Mouse (Mus musculus) neural tube, embryonic 12.5 days (tissue): ENCODE data around the gene Kcnab1. TPM values are rescaled to one million over a fixed set of nuclear protein-coding genes. Genes with fewer than 3 reads are reported as not detected.

ENCODE experiments used
- ATAC-seq: fragments of 200-750 bp; cut with Nextera tagmentation; 2 replicates; pipeline ENCODE4 v1.8.0; 2017; ENCODE audit warnings: low read depth, mild to moderate bottlenecking, moderate TSS enrichment, moderate library complexity; ENCODE audit not compliant: low FRiP score
- H3K27ac ChIP-seq: fragments of 300-500 bp; sonication (generic); 2 replicates; pipeline ENCODE4 v1.5.1; 2016
- H3K27me3 ChIP-seq: fragments of 300-500 bp; sonication (generic); replicated peaks from 2 replicates; pipeline ENCODE4 v1.6.1; 2016; ENCODE audit warnings: mild to moderate bottlenecking
- H3K36me3 ChIP-seq: fragments of 300-500 bp; sonication (generic); 2 replicates; pipeline ENCODE4 v1.6.1; 2016; ENCODE audit warnings: mild to moderate bottlenecking
- H3K4me1 ChIP-seq: fragments of 300-500 bp; sonication (generic); 2 replicates; pipeline ENCODE4 v1.6.1; 2016
- H3K4me2 ChIP-seq: fragments of 300-500 bp; sonication (generic); replicated peaks from 2 replicates; pipeline ENCODE4 v1.6.1; 2016; ENCODE audit warnings: mild to moderate bottlenecking
- H3K4me3 ChIP-seq: fragments of 300-500 bp; sonication (generic); 2 replicates; pipeline ENCODE4 v1.5.1; 2016
- H3K9ac ChIP-seq: fragments of 300-500 bp; sonication (generic); 2 replicates; pipeline ENCODE4 v1.6.1; 2016; ENCODE audit warnings: mild to moderate bottlenecking
- H3K9me3 ChIP-seq: fragments of 300-500 bp; sonication (generic); 2 replicates; pipeline ENCODE4 v1.6.1; 2016; ENCODE audit warnings: mild to moderate bottlenecking
- WGBS: fragments of 180-500 bp; shearing (Covaris S2); methylation state at CpG from one replicate; pipeline ENCODE4 v1.1.7; 2016; 5-methylcytosine and 5-hydroxymethylcytosine counted together
- polyA plus RNA-seq: library from polyadenylated mRNA; unstranded; fragments of >200 nt; fragmentation: Nextera tagmentation; extraction: Ambion mirVana; gene quantifications from 2 replicates; pipeline ENCODE4 v1.2.1, GENCODE M21; 2016

Kcnab1 gene
- polyA plus RNA-seq, 1 experiment from 2014 or later, result 14.7 TPM

DNA sequence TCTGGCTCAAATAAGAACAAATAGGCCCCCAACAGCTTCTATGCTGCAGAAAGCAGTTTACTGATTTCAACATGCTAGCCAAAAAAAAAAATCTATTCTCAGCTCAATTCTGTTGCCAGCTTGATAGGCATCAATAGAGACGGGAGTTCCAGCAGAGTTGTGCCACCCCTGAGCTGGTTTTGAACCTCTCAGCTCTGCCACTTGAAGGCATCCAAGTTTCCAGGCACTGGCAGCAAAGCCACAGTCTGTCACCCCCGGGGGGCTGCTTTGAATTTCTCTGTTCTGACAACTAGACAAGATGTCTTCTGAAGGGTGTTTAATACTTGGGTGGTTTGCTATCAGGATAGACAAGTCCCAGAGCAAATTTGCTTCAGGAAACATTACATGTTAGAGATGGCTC lies 104.5 kb downstream of the Kcnab1 start:
- H3K36me3 ChIP-seq, result no peaks in the 10 kb centered on the region
- no peaks in the 10 kb centered on the region for H3K27me3 ChIP-seq
- WGBS, result 81% methylated on average over 2 of the region's 2 CpGs
- H3K27ac ChIP-seq, result no peak overlapping the region
- no peak for ATAC-seq
- H3K9me3 ChIP-seq, result no peaks in the 10 kb centered on the region
- no peak overlapping the region for H3K9ac ChIP-seq
- H3K4me1 ChIP-seq, result no peaks in the 10 kb centered on the region
- no peak overlapping the region for H3K4me3 ChIP-seq
- H3K4me2 ChIP-seq, result no peak overlapping the region

GRCm38 (mm10) chr3:65214635-65215034 lies 105.5 kb downstream of the Kcnab1 start:
- no peaks in the 10 kb centered on the region for H3K27me3 ChIP-seq
- H3K4me1 ChIP-seq, result no peaks in the 10 kb centered on the region
- no peak overlapping the region for H3K4me3 ChIP-seq
- ATAC-seq, result no peak
- WGBS, result 88% methylated on average over 2 of the region's 2 CpGs
- H3K9ac ChIP-seq, result no peak overlapping the region
- H3K36me3 ChIP-seq, result no peaks in the 10 kb centered on the region
- H3K9me3 ChIP-seq, result no peaks in the 10 kb centered on the region
- H3K27ac ChIP-seq, result no peak overlapping the region
- no peak overlapping the region for H3K4me2 ChIP-seq

- Histone ChIP-seq H3K27me3 (no peaks in the 10 kb centered on the region), H3K4me3 (no peak overlapping the region), H3K9me3 (no peaks in the 10 kb centered on the region), H3K36me3 (no peaks in the 10 kb centered on the region), H3K4me1 (no peaks in the 10 kb centered on the region), H3K27ac (no peak overlapping the region), H3K4me2 (no peak overlapping the region), H3K9ac (no peak overlapping the region)
- 88% methylated on average over 7 of the region's 7 CpGs for WGBS
- no peak for ATAC-seq
Observed at GRCm38 (mm10) chr3:65217673-65218579, 108.7 kb downstream of the Kcnab1 start.

- no peak overlapping the region for H3K4me3 ChIP-seq
- H3K27me3 ChIP-seq, result no peaks in the 10 kb centered on the region
- no peak overlapping the region for H3K4me2 ChIP-seq
- no peaks in the 10 kb centered on the region for H3K9me3 ChIP-seq
- H3K9ac ChIP-seq, result no peak overlapping the region
- 0 out of 2 replicates have a peak, but pooled peaks have one; percentile 56 for ATAC-seq
- H3K4me1 ChIP-seq, result no peaks in the 10 kb centered on the region
- H3K27ac ChIP-seq, result no peak overlapping the region
- no peaks in the 10 kb centered on the region for H3K36me3 ChIP-seq
Observed at GRCm38 (mm10) chr3:65220287-65220686, 111.1 kb downstream of the Kcnab1 start.

DNA sequence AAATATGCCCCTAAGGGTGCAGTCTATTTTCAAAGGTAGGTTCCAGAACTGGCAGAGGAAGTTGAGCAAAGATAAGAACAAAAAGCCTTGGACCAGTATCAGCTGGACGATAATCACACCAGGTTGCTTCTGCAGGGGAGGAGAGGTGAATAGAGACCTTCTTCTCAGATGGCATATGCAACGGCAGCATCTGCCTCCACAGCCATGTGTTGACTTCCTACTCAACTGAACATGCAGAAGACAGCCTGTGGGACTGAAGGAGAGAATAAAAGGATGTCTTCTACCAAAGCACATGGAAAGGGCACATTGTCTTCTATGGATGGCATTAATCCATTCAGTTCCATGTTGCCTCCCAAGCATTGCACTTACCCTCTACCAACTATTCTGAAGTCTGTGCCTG lies 114.5 kb downstream of the Kcnab1 start:
- H3K4me1 ChIP-seq, result no peaks in the 10 kb centered on the region
- WGBS, result 86% methylated on average over 2 of the region's 2 CpGs
- no peak overlapping the region for H3K4me2 ChIP-seq
- no peaks in the 10 kb centered on the region for H3K36me3 ChIP-seq
- H3K9ac ChIP-seq, result no peak overlapping the region
- no peak overlapping the region for H3K27ac ChIP-seq
- ATAC-seq, result no peak
- no peak overlapping the region for H3K4me3 ChIP-seq
- H3K9me3 ChIP-seq, result no peaks in the 10 kb centered on the region
- no peaks in the 10 kb centered on the region for H3K27me3 ChIP-seq

DNA sequence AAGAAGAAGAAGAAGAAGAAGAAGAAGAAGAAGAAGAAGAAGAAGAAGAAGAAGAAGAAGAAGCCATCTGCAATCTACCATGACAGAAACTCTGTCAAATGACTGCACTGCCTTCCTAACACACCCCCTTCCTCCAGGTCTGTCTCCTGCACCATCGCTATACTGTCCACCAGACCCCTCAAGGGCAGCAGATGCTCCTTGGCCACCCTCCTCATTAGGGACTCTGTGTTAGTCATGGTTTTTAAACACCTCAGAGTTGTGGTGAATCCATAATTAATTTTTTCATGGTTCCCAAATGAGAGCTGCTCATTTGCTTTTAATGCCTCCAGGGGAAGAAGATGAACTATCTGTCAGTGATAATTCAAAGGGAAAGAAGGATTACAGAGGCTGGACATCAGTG lies 121.8 kb downstream of the Kcnab1 start:
- H3K36me3 ChIP-seq, result no peaks in the 10 kb centered on the region

DNA sequence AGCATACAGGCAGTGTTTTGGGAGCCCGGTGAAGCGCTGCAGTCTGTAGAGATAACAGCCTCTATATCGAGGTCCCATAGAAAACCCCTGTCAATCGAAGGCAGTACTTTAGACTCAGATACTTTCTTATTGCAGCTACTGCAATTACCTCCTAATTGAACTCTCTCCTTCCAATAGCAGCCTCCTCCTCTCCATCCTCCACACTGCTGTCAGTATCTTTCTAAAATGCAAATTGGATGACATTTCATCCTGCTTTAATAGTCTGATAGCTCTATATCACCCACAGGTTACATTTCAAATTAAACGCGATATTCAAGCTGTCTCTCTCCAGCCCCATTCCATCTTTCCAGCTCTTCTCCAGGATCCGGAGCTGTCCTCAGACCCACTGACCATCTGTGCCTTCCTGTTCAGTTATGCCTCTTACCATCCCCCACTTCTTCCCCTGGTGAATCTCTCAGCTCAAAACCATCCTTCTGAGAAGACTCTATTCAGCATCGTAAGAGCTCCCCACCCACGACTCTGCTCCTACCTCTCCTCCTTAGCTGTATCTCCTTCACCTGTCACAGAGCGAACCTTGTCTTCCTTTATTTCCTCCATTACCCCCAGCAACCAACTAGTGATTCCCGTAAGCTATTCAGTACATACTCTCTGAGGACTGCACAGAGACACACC lies 122.4 kb downstream of the Kcnab1 start:
- H3K36me3 ChIP-seq, result no peaks in the 10 kb centered on the region

More for the DNA sequence above, 121.8 kb downstream of the Kcnab1 start:
- WGBS, result 48% methylated on average over 1 of the region's 1 CpGs
- Histone ChIP-seq H3K4me1 (no peaks in the 10 kb centered on the region), H3K27me3 (no peaks in the 10 kb centered on the region), H3K9me3 (0 out of 2 replicates have a peak, but pooled peaks cover 3% of the 10 kb centered on the region), H3K9ac (no peak overlapping the region), H3K4me2 (no peak overlapping the region), H3K4me3 (no peak overlapping the region), H3K27ac (no peak overlapping the region)
- no peak for ATAC-seq

DNA sequence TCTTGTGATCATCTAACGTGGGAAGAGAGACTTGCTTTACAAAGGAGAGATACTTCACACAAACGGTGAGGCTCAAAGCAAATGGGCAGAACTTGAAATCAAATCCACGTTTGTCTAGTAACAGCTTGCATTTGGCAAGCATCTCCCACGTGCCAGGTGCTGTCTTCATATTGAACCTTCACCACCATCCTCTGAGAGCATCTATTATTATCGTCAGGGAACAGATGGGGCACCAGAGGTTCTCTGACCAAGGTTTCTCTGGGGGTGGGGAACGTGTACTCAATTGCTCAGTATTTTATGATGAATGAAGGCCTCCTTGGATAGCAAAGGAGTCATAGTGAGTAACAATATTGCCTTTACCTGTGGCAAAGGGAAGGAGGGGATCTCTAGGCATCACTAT lies 139.8 kb downstream of the Kcnab1 start:
- no peak overlapping the region for H3K27ac ChIP-seq
- no peak overlapping the region for H3K4me2 ChIP-seq
- 66% methylated on average over 6 of the region's 6 CpGs for WGBS
- no peak overlapping the region for H3K4me3 ChIP-seq
- no peaks in the 10 kb centered on the region for H3K27me3 ChIP-seq
- no peak overlapping the region for H3K9ac ChIP-seq
- ATAC-seq, result no peak
- H3K4me1 ChIP-seq, result no peaks in the 10 kb centered on the region
- no peaks in the 10 kb centered on the region for H3K9me3 ChIP-seq
- no peaks in the 10 kb centered on the region for H3K36me3 ChIP-seq

More for the DNA sequence above, 122.4 kb downstream of the Kcnab1 start:
- H3K4me3 ChIP-seq, result no peak overlapping the region
- ATAC-seq, result 0 out of 2 replicates have a peak, but pooled peaks have one; percentile 53
- H3K9ac ChIP-seq, result no peak overlapping the region
- peaks cover 6% of the 10 kb centered on the region; the same call in 1 of the 2 replicates for H3K9me3 ChIP-seq
- no peaks in the 10 kb centered on the region for H3K4me1 ChIP-seq
- 84% methylated on average over 11 of the region's 11 CpGs for WGBS
- H3K27ac ChIP-seq, result no peak overlapping the region
- no peaks in the 10 kb centered on the region for H3K27me3 ChIP-seq
- H3K4me2 ChIP-seq, result no peak overlapping the region

DNA sequence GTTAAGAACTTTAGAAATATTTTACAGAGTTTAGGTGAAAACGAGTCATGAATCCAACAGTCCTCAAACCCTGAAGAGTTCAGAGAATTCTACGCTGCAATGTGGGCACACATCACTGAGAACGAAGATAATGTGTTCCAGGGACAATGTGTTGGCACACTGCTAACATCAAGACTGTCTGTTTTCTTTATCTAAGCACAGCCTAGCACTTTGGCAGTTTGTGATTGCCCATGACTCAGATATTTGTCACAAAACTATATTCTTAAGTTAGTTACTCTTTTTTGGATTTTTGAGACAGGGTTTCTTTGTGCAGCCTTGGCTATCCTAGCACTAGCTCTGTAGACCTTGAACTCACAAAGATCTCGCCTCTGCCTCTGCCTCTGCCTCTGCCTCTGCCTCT lies 151.3 kb downstream of the Kcnab1 start:
- H3K4me1 ChIP-seq, result no peaks in the 10 kb centered on the region
- 94% methylated on average over 4 of the region's 4 CpGs for WGBS
- H3K36me3 ChIP-seq, result no peaks in the 10 kb centered on the region
- H3K27me3 ChIP-seq, result no peaks in the 10 kb centered on the region
- no peak overlapping the region for H3K4me2 ChIP-seq
- no peak overlapping the region for H3K9ac ChIP-seq
- H3K27ac ChIP-seq, result no peak overlapping the region
- no peak for ATAC-seq
- no peaks in the 10 kb centered on the region for H3K9me3 ChIP-seq
- H3K4me3 ChIP-seq, result no peak overlapping the region

DNA sequence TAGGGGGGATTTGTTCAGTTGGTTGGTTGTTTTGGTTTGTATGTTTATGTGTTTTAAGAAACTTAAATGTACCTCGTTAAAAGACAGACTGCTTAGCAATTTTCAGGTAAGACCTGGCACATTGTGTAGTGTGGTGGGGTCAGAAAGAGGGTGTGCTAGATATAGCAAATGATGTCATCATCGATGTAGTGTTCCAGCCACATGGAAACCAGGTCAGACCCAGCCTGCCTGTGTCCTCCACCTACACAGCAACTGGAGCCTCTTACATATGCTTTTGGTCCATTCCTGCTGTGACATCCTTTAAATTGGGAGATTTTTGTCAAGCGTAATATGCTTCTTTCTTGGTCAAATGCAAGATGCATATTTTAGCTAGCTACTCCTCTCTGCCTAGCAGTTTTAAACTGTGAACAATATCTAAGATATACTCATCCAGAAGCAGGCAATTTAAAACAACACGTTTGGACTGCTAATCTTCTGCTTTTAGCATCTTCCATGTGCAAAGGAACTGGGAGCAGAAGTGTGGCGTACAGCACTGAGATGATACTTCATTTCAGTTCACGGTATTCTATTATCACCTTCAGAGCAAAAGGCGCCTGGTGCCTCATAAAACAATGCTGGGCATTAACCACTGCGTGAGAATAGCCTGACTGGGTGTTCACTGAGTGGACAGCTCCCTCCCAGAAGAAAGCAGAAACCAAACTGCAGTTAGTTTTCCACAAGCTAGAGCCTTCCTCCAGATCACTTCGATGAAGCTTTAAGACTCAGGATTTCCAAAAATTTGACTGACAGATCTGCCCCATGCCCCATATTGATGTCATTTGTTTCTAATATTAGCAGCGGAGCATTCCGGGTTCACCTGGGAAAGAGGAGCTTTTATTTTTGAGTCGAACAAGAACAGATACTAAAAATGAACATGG lies 153.6 kb downstream of the Kcnab1 start:
- Histone ChIP-seq H3K27ac (no peak overlapping the region), H3K4me2 (no peak overlapping the region), H3K9ac (no peak overlapping the region), H3K27me3 (no peaks in the 10 kb centered on the region), H3K4me3 (no peak overlapping the region), H3K4me1 (no peaks in the 10 kb centered on the region), H3K9me3 (no peaks in the 10 kb centered on the region), H3K36me3 (no peaks in the 10 kb centered on the region)
- ATAC-seq, result no peak
- 85% methylated on average over 12 of the region's 12 CpGs for WGBS

DNA sequence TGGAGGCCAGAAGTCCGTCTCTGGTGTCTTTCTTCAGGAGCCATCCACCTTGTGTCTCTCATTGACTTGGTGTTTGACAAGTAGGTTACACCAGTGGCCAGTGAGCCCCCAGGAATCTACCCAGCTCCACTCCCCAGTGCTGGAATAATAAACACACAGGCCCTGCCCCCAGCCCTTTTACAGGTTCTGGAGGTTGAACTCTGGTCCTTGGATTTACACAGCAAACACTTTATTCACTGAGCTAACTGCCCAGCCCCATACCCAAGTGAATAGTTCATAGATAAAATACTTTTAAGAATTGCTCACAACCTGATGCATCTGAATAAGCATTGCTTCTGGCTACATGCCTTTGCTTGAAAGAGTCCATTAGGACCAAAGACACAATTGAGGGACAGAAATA lies 164.1 kb downstream of the Kcnab1 start:
- Histone ChIP-seq H3K9me3 (no peaks in the 10 kb centered on the region), H3K27me3 (no peaks in the 10 kb centered on the region), H3K9ac (no peak overlapping the region), H3K4me1 (no peaks in the 10 kb centered on the region), H3K27ac (no peak overlapping the region), H3K4me2 (no peak overlapping the region), H3K36me3 (no peaks in the 10 kb centered on the region), H3K4me3 (no peak overlapping the region)
- no peak for ATAC-seq
- WGBS, result 81% methylated on average over 1 of the region's 1 CpGs

- Histone ChIP-seq H3K9ac (no peak overlapping the region), H3K27me3 (no peaks in the 10 kb centered on the region), H3K36me3 (no peaks in the 10 kb centered on the region), H3K4me3 (no peak overlapping the region), H3K27ac (no peak overlapping the region), H3K9me3 (no peaks in the 10 kb centered on the region), H3K4me1 (no peaks in the 10 kb centered on the region), H3K4me2 (no peak overlapping the region)
- ATAC-seq, result no peak
- WGBS, result 88% methylated on average over 10 of the region's 10 CpGs
Observed at GRCm38 (mm10) chr3:65277777-65278176, 168.6 kb downstream of the Kcnab1 start.
